Comparison of ENCODE assay signal across 16 mouse cellular contexts in the genomic region with DNA sequence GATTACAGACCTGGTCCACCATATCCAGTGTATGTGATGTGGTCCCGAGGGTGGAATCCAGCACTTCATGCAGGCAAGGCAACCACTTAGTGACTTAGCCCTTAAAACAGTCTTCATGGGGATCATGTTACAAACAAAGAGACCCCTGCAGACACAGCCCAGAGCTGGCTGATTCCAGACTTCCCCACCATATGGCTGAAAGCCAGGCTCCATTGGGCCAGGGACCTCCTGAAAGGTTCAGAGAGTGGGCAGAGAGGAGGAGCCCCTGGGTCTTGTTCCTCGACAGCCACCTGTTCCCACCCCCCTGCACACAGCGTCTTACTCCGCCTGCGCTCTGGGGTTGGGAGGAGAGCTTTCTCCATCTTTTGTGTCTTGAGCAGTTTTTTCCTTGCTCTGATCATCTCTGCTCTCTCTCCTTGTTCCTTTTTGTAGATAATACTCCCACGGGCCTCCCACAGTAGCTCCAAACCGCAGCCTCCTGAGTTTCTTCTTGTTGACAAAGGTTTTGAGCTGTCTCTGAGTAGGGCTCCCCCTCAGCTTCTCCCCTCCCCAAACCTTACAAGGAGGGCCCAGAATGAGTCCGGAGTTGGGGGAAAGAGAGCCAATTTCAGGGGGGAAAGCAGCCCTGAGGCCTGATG. TPM values are rescaled to one million over a fixed set of nuclear protein-coding genes. Genes with fewer than 3 reads are reported as not detected.
DNase-seq lines count a peak whose midpoint lies in the region; ATAC-seq and TF ChIP-seq lines count a peak whose summit lies in the region.
"Had no signal": no experiment of that assay in that cellular context is flagged by ENCODE, and none has a peak within 500 bp of the region (broad histone marks: within the 10 kb centered on the region; RNA-seq: fewer than 3 reads in every experiment).

No protein-coding gene starts in this region.

- H3K4me1 ChIP-seq in midbrain, embryonic 11.5 days (ENCODE audit: control insufficient read depth, insufficient read depth, low read length) = peaks cover 22% of the 10 kb centered on the region
- H3K4me1 ChIP-seq in midbrain, embryonic 13.5 days (replicated peaks) = peaks cover 39% of the 10 kb centered on the region
- H3K4me1 ChIP-seq in embryonic facial prominence, embryonic 11.5 days (ENCODE audit: control insufficient read depth, insufficient read depth, low read length) = peaks cover 14% of the 10 kb centered on the region
- peaks cover 55% of the 10 kb centered on the region for H3K4me1 ChIP-seq in limb, embryonic 13.5 days

- no peak for TF ChIP-seq CTCF in brain, embryonic 14.5 days (IDR thresholded peaks at IDR 0.05; ENCODE audit: borderline replicate concordance, extremely low read depth, insufficient read depth, insufficient read length)

- no peaks in the 10 kb centered on the region for H3K36me3 ChIP-seq in midbrain, embryonic 11.5 days (ENCODE audit: control insufficient read depth, insufficient read depth, low read length)
- H3K36me3 ChIP-seq in midbrain, embryonic 13.5 days = no peaks in the 10 kb centered on the region
- H3K36me3 ChIP-seq in embryonic facial prominence, embryonic 11.5 days (replicated peaks; ENCODE audit: control insufficient read depth, insufficient read depth, low read depth, low read length) = no peaks in the 10 kb centered on the region
- no peaks in the 10 kb centered on the region for H3K36me3 ChIP-seq in limb, embryonic 13.5 days
- H3K36me3 ChIP-seq: hindbrain, embryonic 12.5 days had no signal

- H3K9me3 ChIP-seq in midbrain, embryonic 11.5 days (ENCODE audit: control insufficient read depth, low read length) = no peaks in the 10 kb centered on the region
- H3K9me3 ChIP-seq in midbrain, embryonic 13.5 days = no peaks in the 10 kb centered on the region
- no peaks in the 10 kb centered on the region for H3K9me3 ChIP-seq in embryonic facial prominence, embryonic 11.5 days (replicated peaks; ENCODE audit: control insufficient read depth, low read length)
- no peaks in the 10 kb centered on the region for H3K9me3 ChIP-seq in limb, embryonic 13.5 days
- H3K9me3 ChIP-seq: hindbrain, embryonic 12.5 days had no signal

- H3K4me3 ChIP-seq in midbrain, embryonic 11.5 days (ENCODE audit: low read depth, low read length) = no peak overlapping the region
- H3K4me3 ChIP-seq in midbrain, embryonic 13.5 days (replicated peaks) = no peak overlapping the region
- H3K4me3 ChIP-seq in embryonic facial prominence, embryonic 11.5 days (ENCODE audit: low read depth, low read length) = no peak overlapping the region
- H3K4me3 ChIP-seq in limb, embryonic 13.5 days = no peak overlapping the region
- H3K4me3 ChIP-seq: hindbrain, embryonic 12.5 days had no signal

- peak; percentile 88 for DNase-seq in midbrain, embryonic 11.5 days (ENCODE audit: low spot score, missing footprints)
- DNase-seq in brain, embryonic 14.5 days (ENCODE audit: low read depth) = peak; percentile 29
- peak; percentile 66 for DNase-seq in embryonic facial prominence, embryonic 11.5 days (ENCODE audit: low spot score)
- DNase-seq in layer of hippocampus, adult 8-10 months (ENCODE audit: low spot score in 2 of 2) = no peak
- no peak for DNase-seq in layer of hippocampus, adult 18-20 months (ENCODE audit: low spot score in 2 of 2)
- no peak for DNase-seq in adrenal gland, adult 2 months
- DNase-seq: adrenal gland, postnatal 10 days; cerebellum, postnatal 36 days; kidney, adult 11 months; kidney, postnatal 25 days; liver; lung, adult 18-20 months; lung, postnatal 4 days had no signal

- H3K9ac ChIP-seq in midbrain, embryonic 11.5 days (ENCODE audit: low read length) = no peak overlapping the region
- no peak overlapping the region for H3K9ac ChIP-seq in midbrain, embryonic 13.5 days (replicated peaks)
- no peak overlapping the region for H3K9ac ChIP-seq in embryonic facial prominence, embryonic 11.5 days (replicated peaks; ENCODE audit: low read length)
- H3K9ac ChIP-seq in limb, embryonic 13.5 days = no peak overlapping the region
- H3K9ac ChIP-seq: hindbrain, embryonic 12.5 days had no signal

- 8% methylated on average over 8 of the region's 8 CpGs for WGBS in midbrain, embryonic 11.5 days
- 5% methylated on average over 8 of the region's 8 CpGs for WGBS in midbrain, embryonic 13.5 days
- WGBS in embryonic facial prominence, embryonic 11.5 days = 5% methylated on average over 8 of the region's 8 CpGs
- WGBS in limb, embryonic 13.5 days = 6% methylated on average over 8 of the region's 8 CpGs

- H3K27ac ChIP-seq in midbrain, embryonic 11.5 days (ENCODE audit: low read depth, low read length) = no peak overlapping the region
- no peak overlapping the region for H3K27ac ChIP-seq in midbrain, embryonic 13.5 days
- H3K27ac ChIP-seq in embryonic facial prominence, embryonic 11.5 days (replicated peaks; ENCODE audit: low read depth, low read length) = no peak overlapping the region
- H3K27ac ChIP-seq in limb, embryonic 13.5 days = no peak overlapping the region
- H3K27ac ChIP-seq: hindbrain, embryonic 12.5 days had no signal

- peaks cover 57% of the 10 kb centered on the region for H3K27me3 ChIP-seq in midbrain, embryonic 11.5 days (ENCODE audit: control insufficient read depth, insufficient read depth, low read length)
- peaks cover 73% of the 10 kb centered on the region for H3K27me3 ChIP-seq in midbrain, embryonic 13.5 days
- peaks cover 41% of the 10 kb centered on the region for H3K27me3 ChIP-seq in embryonic facial prominence, embryonic 11.5 days (ENCODE audit: control insufficient read depth, insufficient read depth, low read length)
- H3K27me3 ChIP-seq in limb, embryonic 13.5 days = peaks cover 71% of the 10 kb centered on the region

- ATAC-seq in midbrain, embryonic 11.5 days (ENCODE audit: low FRiP score) = no peak
- no peak for ATAC-seq in midbrain, embryonic 13.5 days
- ATAC-seq in embryonic facial prominence, embryonic 11.5 days (replicated peaks; ENCODE audit: insufficient number of reproducible peaks, low FRiP score, low TSS enrichment, low read depth) = peak; percentile 65
- ATAC-seq in limb, embryonic 13.5 days (ENCODE audit: low FRiP score, low read depth) = peak; percentile 77; the same call in 1 of the 2 replicates

- TF ChIP-seq POLR2A in brain, embryonic 14.5 days (IDR thresholded peaks at IDR 0.05; ENCODE audit: borderline replicate concordance, extremely low read depth, insufficient read depth, insufficient read length, poor library complexity, severe bottlenecking) = no peak

- no peak overlapping the region for H3K4me2 ChIP-seq in midbrain, embryonic 11.5 days
- no peak overlapping the region for H3K4me2 ChIP-seq in midbrain, embryonic 13.5 days (replicated peaks)
- no peak overlapping the region for H3K4me2 ChIP-seq in embryonic facial prominence, embryonic 11.5 days (ENCODE audit: low read depth, low read length)
- peak overlapping the region; percentile 7; the same call in 1 of the 2 replicates for H3K4me2 ChIP-seq in limb, embryonic 13.5 days (replicated peaks)
- H3K4me2 ChIP-seq: hindbrain, embryonic 12.5 days had no signal

RNA-seq across cellular contexts. Expression of gene Kcnh3, which starts 3.2 kb away (rescaled TPM):
- 0.04 and 0.07 TPM in 2 replicates for polyA plus RNA-seq in midbrain, embryonic 11.5 days (2014; fragmentation: Nextera tagmentation; extraction: Ambion mirVana)
- polyA plus RNA-seq in midbrain, embryonic 13.5 days (2015; fragmentation: Nextera tagmentation; extraction: Ambion mirVana) = 0.19 and 0.61 TPM in 2 replicates
- polyA plus RNA-seq in brain, embryonic 14.5 days (2012; rRNA removed) = 3.0 and 6.6 TPM in 2 replicates
- polyA plus RNA-seq in embryonic facial prominence, embryonic 11.5 days (2014; fragmentation: Nextera tagmentation; extraction: Ambion mirVana) = 0.18 and 0.25 TPM in 2 replicates
- 0.28 and 0.37 TPM in 2 replicates for polyA plus RNA-seq in limb, embryonic 13.5 days (2015; fragmentation: Nextera tagmentation; extraction: Ambion mirVana)
- total RNA-seq in layer of hippocampus, adult 8-10 months (2022) = 10 to 100 TPM; 77.9 to 90.0 (median 86.8) TPM
- total RNA-seq in layer of hippocampus, adult 18-20 months (2021) = 10 to 100 TPM; 91.0 to 91.6 TPM
- under 1 TPM; 0.86 to 0.97 TPM for total RNA-seq in adrenal gland, adult 2 months (2021)
- 2.1 and 2.5 TPM in 2 replicates for polyA plus RNA-seq in adrenal gland, adult 2 months (2012; rRNA removed)

RNA-seq across cellular contexts. Expression of gene Mcrs1, which starts 30.3 kb away (rescaled TPM):
- 189 and 193 TPM in 2 replicates for polyA plus RNA-seq in midbrain, embryonic 11.5 days (2014; fragmentation: Nextera tagmentation; extraction: Ambion mirVana)
- polyA plus RNA-seq in midbrain, embryonic 13.5 days (2015; fragmentation: Nextera tagmentation; extraction: Ambion mirVana) = 218 TPM in 2 replicates
- polyA plus RNA-seq in brain, embryonic 14.5 days (2012; rRNA removed) = 151 and 174 TPM in 2 replicates
- polyA plus RNA-seq in embryonic facial prominence, embryonic 11.5 days (2014; fragmentation: Nextera tagmentation; extraction: Ambion mirVana) = 161 and 172 TPM in 2 replicates
- polyA plus RNA-seq in limb, embryonic 13.5 days (2015; fragmentation: Nextera tagmentation; extraction: Ambion mirVana) = 143 and 144 TPM in 2 replicates
- 10 to 100 TPM; 69.6 to 85.0 (median 73.3) TPM for total RNA-seq in layer of hippocampus, adult 8-10 months (2022)
- 10 to 100 TPM; 77.2 to 78.3 TPM for total RNA-seq in layer of hippocampus, adult 18-20 months (2021)
- total RNA-seq in adrenal gland, adult 2 months (2021) = 10 to 100 TPM; 28.5 to 43.5 TPM
- polyA plus RNA-seq in adrenal gland, adult 2 months (2012; rRNA removed) = 55.1 and 63.5 TPM in 2 replicates

Comparison
In these comparisons a context has a peak if more than half of its experiments do, and no peak if none do; other contexts are left out.
1. ATAC-seq: peak in embryonic facial prominence, embryonic 11.5 days (single experiment) and limb, embryonic 13.5 days (single experiment); none in midbrain, embryonic 11.5 days (single experiment) and midbrain, embryonic 13.5 days (single experiment).
2. DNase-seq: peak in midbrain, embryonic 11.5 days (single experiment), brain, embryonic 14.5 days (single experiment) and embryonic facial prominence, embryonic 11.5 days (single experiment); none in layer of hippocampus, adult 8-10 months (0 of 2), layer of hippocampus, adult 18-20 months (0 of 2) and adrenal gland, adult 2 months (single experiment).